Mouse (Mus musculus): ENCODE data around the gene Zfp971. TPM values are rescaled to one million over a fixed set of nuclear protein-coding genes. Genes with fewer than 3 reads are reported as not detected.

Zfp971 gene
- polyA plus RNA-seq, 1 experiment from 2014 or later: 9.4 TPM

Other genes with a start within 250 kb of the Zfp971 start
- 37.9 and 42.4 TPM in 2 replicates for gene Gm14325, start 182.9 kb upstream of the Zfp971 start, polyA plus RNA-seq (2014; fragmentation: Nextera tagmentation; extraction: Ambion mirVana)
- 2.0 TPM in 2 replicates for gene Gm14327, start 126.2 kb upstream of the Zfp971 start, polyA plus RNA-seq (2014; fragmentation: Nextera tagmentation; extraction: Ambion mirVana)
- 0.84 TPM in 1 of 2 replicates, not detected in the other for gene Zfp972, start 97.7 kb upstream of the Zfp971 start, polyA plus RNA-seq (2014; fragmentation: Nextera tagmentation; extraction: Ambion mirVana)
- gene Gm14326, start 66.0 kb upstream of the Zfp971 start, polyA plus RNA-seq (2014; fragmentation: Nextera tagmentation; extraction: Ambion mirVana): 15.3 and 17.5 TPM in 2 replicates
- 12.1 and 14.5 TPM in 2 replicates for gene Zfp931, start 55.2 kb downstream of the Zfp971 start, polyA plus RNA-seq (2014; fragmentation: Nextera tagmentation; extraction: Ambion mirVana)
- gene Phactr3, start 95.7 kb downstream of the Zfp971 start, polyA plus RNA-seq (2014; fragmentation: Nextera tagmentation; extraction: Ambion mirVana): 62.5 and 79.2 TPM in 2 replicates

Measured in midbrain, embryonic 14.5 days (tissue).